Mouse (Mus musculus) right cerebral cortex, postnatal 4 days (tissue): ENCODE data around the gene Thy1.
A peak's percentile ranks its signal among the peaks of the same experiment; 100 is the strongest.

Experiments
- DNase-seq: peaks from one replicate; pipeline ENCODE4 v3.0.0-alpha.2; 2022

The Thy1 gene

GRCm38 (mm10) chr9:44042836-44043707, at the start of gene Thy1:
Gene Thy1, plus strand, starts transcription at chr9:44043384.
- DNase-seq: peak; percentile 64

- no peak for DNase-seq
Measured at GRCm38 (mm10) chr9:43997681-43998080, 45.5 kb upstream of the Thy1 start.

- no peak for DNase-seq
Measured at GRCm38 (mm10) chr9:43998851-43999250, 44.3 kb upstream of the Thy1 start.

GRCm38 (mm10) chr9:44004362-44004761, 38.8 kb upstream of the Thy1 start:
- no peak for DNase-seq

GRCm38 (mm10) chr9:44005305-44005704, 37.9 kb upstream of the Thy1 start:
- no peak for DNase-seq

- no peak for DNase-seq
Measured at GRCm38 (mm10) chr9:44007323-44007722, 35.9 kb upstream of the Thy1 start.

- no peak for DNase-seq
Measured at GRCm38 (mm10) chr9:44007991-44008390, 35.2 kb upstream of the Thy1 start.

- DNase-seq: no peak
Measured at GRCm38 (mm10) chr9:44010900-44011299, 32.3 kb upstream of the Thy1 start.

GRCm38 (mm10) chr9:44011668-44012067, 31.5 kb upstream of the Thy1 start:
- no peak for DNase-seq

- DNase-seq: no peak
Measured at GRCm38 (mm10) chr9:44012164-44012563, 31.0 kb upstream of the Thy1 start.

GRCm38 (mm10) chr9:44012761-44013301, 30.4 kb upstream of the Thy1 start:
- DNase-seq: no peak

- no peak for DNase-seq
Measured at GRCm38 (mm10) chr9:44013781-44014180, 29.4 kb upstream of the Thy1 start.

- peak; percentile 38 for DNase-seq
Measured at GRCm38 (mm10) chr9:44016304-44016703, 26.9 kb upstream of the Thy1 start.

- DNase-seq: no peak
Measured at GRCm38 (mm10) chr9:44017846-44018245, 25.3 kb upstream of the Thy1 start.

- DNase-seq: no peak
Measured at GRCm38 (mm10) chr9:44020001-44020400, 23.2 kb upstream of the Thy1 start.

- DNase-seq: no peak
Measured at GRCm38 (mm10) chr9:44022100-44022847, 20.9 kb upstream of the Thy1 start.

- no peak for DNase-seq
Measured at GRCm38 (mm10) chr9:44024096-44024495, 19.1 kb upstream of the Thy1 start.

GRCm38 (mm10) chr9:44029580-44030236, 13.5 kb upstream of the Thy1 start:
- no peak for DNase-seq

GRCm38 (mm10) chr9:44030646-44031045, 12.5 kb upstream of the Thy1 start:
- DNase-seq: no peak

- no peak for DNase-seq
Measured at GRCm38 (mm10) chr9:44031079-44031478, 12.1 kb upstream of the Thy1 start.

- DNase-seq: no peak
Measured at GRCm38 (mm10) chr9:44031946-44032345, 11.2 kb upstream of the Thy1 start.

- no peak for DNase-seq
Measured at GRCm38 (mm10) chr9:44033317-44033716, 9.9 kb upstream of the Thy1 start.
